ENCODE assay signal across 23 mouse cellular contexts in genomic region chr9:102493916-102494315, GRCm38 (mm10). TPM values are rescaled to one million over a fixed set of nuclear protein-coding genes. Genes with fewer than 3 reads are reported as not detected.
"Had no signal": no experiment of that assay in that cellular context is flagged by ENCODE, and none has a peak within 500 bp of the region (broad histone marks: within the 10 kb centered on the region; RNA-seq: fewer than 3 reads in every experiment).

No protein-coding gene starts in this region.

- DNase-seq: kidney, adult 11 months; kidney, adult 2 months; kidney, adult 9 months; kidney, postnatal 14 days; kidney, postnatal 36 days; layer of hippocampus, adult 9-11 months; layer of hippocampus, postnatal 36 days; left cerebral cortex, postnatal 4 days had no signal

- H3K9me3 ChIP-seq: heart, embryonic 13.5 days; heart, embryonic 15.5 days; hindbrain, embryonic 12.5 days; hindbrain, embryonic 15.5 days; kidney, embryonic 15.5 days; limb, embryonic 13.5 days; limb, embryonic 15.5 days; liver, embryonic 12.5 days had no signal

- H3K4me2 ChIP-seq: heart, embryonic 11.5 days; heart, embryonic 13.5 days; heart, embryonic 15.5 days; hindbrain, embryonic 12.5 days; hindbrain, embryonic 15.5 days; kidney, embryonic 15.5 days; limb, embryonic 13.5 days; limb, embryonic 15.5 days; liver, embryonic 12.5 days had no signal

- H3K4me3 ChIP-seq: heart, embryonic 13.5 days; heart, embryonic 15.5 days; hindbrain, embryonic 12.5 days; hindbrain, embryonic 15.5 days; kidney, embryonic 15.5 days; limb, embryonic 13.5 days; limb, embryonic 15.5 days; liver, embryonic 12.5 days had no signal

- ATAC-seq: intestine, embryonic 16.5 days; liver, embryonic 12.5 days had no signal

- H3K27ac ChIP-seq: heart, embryonic 13.5 days; heart, embryonic 15.5 days; hindbrain, embryonic 12.5 days; hindbrain, embryonic 15.5 days; hindbrain, postnatal 0 days; kidney, embryonic 15.5 days; kidney, postnatal 0 days; limb, embryonic 13.5 days; limb, embryonic 15.5 days; liver, embryonic 12.5 days; liver, embryonic 14.5 days had no signal

- H3K9ac ChIP-seq: heart, embryonic 13.5 days; heart, embryonic 15.5 days; hindbrain, embryonic 12.5 days; hindbrain, embryonic 15.5 days; kidney, embryonic 15.5 days; limb, embryonic 13.5 days; limb, embryonic 15.5 days; liver, embryonic 12.5 days; liver, embryonic 14.5 days had no signal

- H3K4me1 ChIP-seq: hindbrain, embryonic 15.5 days; kidney, embryonic 15.5 days; limb, embryonic 13.5 days; limb, embryonic 15.5 days; liver, embryonic 12.5 days had no signal

- H3K27me3 ChIP-seq: hindbrain, embryonic 12.5 days; hindbrain, embryonic 15.5 days; kidney, embryonic 15.5 days; limb, embryonic 15.5 days had no signal

- H3K36me3 ChIP-seq: heart, embryonic 13.5 days; heart, embryonic 15.5 days; hindbrain, embryonic 12.5 days; hindbrain, embryonic 15.5 days; kidney, embryonic 15.5 days; limb, embryonic 13.5 days; limb, embryonic 15.5 days; liver, embryonic 12.5 days had no signal

RNA-seq across cellular contexts. Expression of gene Ky, which starts 11.6 kb away (rescaled TPM):
- total RNA-seq: hematopoietic stem cell, adult 5-6 weeks had no signal
- polyA plus RNA-seq: liver, adult 2 months; liver, embryonic 12.5 days; liver, embryonic 14.5 days had no signal
